Mouse (Mus musculus): ENCODE measurements around the gene Itgb2. TPM values are rescaled to one million over a fixed set of nuclear protein-coding genes. Genes with fewer than 3 reads are reported as not detected.

The Itgb2 gene
- polyA plus RNA-seq, 1 experiment = 21.8 TPM

DNA sequence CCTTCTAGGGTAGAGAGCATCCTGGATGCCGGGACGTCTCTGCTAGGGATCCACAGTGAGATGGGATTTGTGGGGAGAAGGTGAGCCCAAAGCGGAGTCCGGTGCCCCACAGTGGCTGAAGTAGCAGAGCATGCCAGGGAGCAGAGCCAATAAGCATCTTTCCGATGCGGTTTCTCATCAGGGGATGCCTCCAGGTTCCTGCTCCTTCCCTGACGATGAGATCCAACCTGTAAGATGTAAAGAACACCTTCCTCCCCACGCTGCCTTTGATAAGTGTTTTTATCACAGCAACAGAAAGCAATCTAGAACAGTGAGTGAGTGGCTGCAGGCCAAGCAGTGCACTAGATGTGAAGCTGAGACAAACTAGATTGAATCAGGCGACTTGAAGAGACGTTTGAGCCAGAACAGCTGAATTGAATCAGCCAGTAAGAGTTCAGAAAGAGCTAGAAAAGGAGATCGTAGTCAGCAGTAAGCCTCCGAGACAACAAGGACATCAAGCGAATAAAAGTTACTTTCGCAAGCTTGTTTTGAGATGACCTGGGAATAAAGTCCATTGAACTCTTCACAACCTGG, 13.6 kb upstream of the Itgb2 start:
- no peak for DNase-seq (ENCODE audit: low read depth)

DNA sequence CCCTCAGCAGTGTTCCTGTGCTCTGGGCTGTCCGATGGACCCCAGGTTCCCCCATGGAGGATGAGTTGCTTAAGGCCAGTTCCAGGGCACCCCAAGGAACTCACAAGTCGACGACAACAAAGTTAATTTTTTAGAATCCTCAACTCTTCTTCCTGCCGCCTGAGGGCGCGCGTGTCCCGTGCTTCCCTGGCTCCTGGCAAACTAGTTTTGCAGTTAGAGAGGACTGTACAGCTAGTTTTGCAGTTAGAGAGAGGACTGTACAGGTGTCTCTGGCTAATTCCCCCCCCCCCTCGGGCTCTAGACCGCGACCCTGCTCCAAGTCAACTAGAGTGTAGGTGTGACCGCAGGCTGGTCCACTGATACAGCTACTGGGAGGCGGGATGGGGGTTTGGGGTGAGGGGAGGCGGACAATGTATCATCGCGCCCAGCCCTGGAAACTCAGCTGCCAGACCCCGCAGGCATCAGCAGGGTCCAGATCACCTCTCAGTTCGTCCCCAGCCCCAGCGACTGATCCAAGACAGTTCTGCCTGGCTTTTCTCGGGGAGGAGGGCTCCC, 12.9 kb upstream of the Itgb2 start:
- DNase-seq (ENCODE audit: low read depth) = no peak

DNA sequence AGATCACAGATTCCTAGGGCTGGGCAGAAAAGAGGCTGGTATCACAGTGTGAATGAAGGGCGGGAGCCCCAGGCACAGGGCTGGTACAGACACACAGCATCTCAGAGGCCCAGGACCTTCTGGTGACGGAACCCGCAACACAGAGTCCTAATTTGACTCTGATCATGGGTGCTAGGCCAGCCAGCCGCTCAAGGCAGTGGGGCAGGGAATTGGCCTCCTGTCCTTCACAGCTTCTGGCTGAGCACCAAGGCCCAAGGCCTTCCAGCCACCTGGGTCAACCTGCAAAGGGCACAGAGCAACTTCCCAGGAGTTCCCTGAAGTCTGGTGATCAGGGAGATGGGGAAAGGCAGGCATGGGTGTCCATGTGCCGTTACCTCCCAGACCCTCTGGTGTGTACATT, 12.3 kb upstream of the Itgb2 start:
- DNase-seq (ENCODE audit: low read depth) = no peak

DNA sequence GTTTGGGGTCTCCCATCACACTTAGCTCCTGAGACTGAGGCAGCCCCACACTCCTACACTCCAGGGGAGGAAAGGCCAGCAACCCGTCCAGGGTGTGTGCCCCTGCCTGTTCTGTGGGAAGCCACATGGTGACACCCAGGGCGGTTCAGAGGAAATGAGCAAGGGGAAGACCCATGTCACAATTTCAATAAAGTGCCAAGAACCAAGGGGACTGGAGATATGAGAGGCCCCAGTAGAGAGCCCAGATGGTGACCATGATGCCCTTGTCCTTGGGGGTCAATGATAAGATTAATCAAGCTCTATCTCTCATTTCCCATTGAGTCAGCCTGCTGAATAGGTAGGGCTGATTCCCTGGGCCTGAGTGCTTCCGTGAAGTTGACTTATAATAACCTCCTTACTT, 10.9 kb upstream of the Itgb2 start:
- DNase-seq (ENCODE audit: low read depth) = no peak

DNA sequence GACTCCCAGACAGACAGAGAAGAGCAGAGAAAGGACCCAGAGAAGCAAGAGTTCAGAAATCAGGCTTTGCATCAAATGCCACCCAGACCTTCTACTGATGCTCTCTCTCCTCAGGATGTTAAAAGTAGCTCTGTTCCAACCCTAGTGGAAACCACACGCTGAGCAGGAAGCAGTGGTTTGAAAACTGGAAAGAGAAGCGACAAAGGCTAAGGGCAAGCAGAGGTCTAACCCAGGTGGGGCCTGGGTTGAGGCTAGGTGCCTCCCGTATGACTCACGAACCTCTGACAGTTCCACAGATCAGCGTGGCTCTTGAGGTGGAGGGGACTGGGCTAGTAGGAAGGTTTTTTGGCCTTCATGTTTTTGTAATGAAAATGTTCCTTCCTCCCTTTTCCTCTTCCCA, 9.6 kb upstream of the Itgb2 start:
- no peak for DNase-seq (ENCODE audit: low read depth)

DNA sequence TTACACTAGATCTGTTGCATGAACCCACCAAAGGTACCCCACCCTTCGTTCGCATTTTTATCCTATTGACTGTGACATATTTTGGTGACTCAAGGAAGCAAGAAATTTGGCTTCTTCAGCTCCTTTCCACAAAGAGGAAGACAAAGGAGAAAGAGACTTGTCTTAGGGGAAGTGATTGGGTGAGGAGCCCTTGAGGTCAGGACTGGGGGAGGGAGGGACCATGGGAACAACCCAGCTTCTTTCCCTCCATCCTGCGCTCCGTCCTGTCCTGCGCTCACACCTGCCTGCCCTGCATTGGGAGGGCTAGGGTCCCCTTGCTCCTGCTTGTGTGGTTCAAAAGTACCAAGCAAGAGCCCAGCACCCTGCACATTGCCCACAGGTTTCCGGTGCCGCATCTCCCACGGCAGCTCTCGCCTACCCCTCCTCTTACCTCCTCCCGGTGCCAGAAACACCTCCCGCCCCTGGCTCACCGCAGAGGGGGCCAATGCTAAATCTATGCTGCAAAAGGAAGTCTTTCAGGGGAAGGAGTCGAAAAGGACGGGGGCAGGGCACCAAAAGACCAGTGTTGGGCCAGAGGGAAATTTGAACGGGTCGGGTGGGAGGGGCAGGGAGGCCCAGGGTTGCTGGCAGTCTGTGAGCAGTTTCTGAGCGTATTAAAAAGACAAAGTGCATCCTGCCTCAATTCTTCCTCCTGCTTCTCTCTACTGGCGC, 7.9 kb upstream of the Itgb2 start:
- DNase-seq (ENCODE audit: low read depth) = no peak

DNA sequence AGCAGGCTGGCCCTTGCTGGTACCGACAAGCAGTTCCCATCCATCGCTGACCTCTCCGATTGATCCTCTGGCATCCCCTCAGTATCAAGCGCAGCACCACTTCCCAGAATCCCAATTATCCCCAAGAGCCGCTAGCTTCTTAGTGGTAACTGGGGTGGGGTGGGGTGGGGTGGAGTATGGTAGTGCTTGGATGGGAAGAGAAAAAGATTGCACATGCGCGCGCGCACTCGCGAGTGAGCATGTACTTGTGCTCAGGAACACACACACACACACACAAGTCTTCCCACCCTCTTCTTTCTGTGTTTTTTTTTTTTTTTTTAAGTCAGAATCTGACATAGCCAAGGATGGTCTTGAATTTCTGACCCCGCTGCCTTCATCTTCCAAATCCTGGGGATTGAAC, 7.3 kb upstream of the Itgb2 start:
- no peak for DNase-seq (ENCODE audit: low read depth)

DNA sequence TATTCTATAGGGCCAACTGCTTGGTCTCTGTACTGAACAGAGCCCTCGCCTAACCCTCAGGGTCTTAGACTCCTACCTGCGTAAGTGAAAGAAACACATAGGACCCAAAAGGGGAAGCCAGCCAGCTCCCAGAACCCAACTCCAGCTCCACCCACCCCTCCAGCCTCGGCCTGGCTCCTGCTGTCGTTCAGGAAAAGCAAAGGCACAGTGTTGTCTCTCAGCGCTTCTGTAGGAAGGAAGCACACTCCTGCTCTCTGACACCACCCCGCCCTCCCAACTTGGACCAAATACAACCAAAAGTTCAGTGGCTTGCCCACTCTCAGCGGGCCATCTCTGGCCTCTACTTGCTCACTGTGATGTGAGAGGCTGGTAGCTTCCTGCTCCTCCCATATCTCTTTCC, 6.7 kb upstream of the Itgb2 start:
- no peak for DNase-seq (ENCODE audit: low read depth)

DNA sequence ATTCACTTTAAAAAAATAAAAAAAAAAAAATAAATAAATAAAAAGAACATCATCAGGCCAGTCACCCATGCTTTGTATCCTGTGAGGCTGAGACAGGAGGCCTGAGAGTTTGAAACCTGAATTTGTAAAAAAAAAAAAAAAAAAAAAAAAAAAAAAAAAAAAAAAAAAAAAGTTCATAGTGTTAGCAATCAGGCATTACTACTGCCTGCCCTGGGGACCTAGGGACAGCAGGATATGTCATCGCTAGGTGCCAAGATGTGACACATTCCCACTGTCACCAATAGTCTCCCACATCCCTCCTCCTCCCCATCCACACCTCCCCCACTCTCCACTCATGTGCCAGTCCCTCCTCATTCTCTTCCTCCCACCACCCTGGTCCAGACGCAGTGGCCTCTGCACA, 3.6 kb upstream of the Itgb2 start:
- no peak for DNase-seq (ENCODE audit: low read depth)

DNA sequence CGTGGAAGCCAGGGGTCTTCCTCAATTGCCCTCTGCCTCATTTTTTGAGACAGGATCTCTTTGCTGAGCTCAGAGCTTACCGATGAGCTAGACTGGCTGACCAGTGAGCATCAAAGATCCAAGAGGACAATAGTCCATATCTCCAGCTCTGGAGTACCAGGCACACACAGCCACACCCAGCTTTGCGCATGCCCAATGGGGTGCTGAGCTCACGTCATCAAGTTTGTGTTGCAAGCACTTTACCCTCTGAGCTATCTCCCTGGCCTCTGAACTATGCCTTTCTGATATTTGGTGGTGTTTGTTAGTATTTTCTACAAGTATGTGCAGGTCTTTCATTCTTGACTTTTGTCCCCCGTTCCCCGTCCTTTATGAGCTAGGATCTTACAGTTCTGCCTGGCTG, 1.4 kb upstream of the Itgb2 start:
- DNase-seq (ENCODE audit: low read depth) = no peak

DNA sequence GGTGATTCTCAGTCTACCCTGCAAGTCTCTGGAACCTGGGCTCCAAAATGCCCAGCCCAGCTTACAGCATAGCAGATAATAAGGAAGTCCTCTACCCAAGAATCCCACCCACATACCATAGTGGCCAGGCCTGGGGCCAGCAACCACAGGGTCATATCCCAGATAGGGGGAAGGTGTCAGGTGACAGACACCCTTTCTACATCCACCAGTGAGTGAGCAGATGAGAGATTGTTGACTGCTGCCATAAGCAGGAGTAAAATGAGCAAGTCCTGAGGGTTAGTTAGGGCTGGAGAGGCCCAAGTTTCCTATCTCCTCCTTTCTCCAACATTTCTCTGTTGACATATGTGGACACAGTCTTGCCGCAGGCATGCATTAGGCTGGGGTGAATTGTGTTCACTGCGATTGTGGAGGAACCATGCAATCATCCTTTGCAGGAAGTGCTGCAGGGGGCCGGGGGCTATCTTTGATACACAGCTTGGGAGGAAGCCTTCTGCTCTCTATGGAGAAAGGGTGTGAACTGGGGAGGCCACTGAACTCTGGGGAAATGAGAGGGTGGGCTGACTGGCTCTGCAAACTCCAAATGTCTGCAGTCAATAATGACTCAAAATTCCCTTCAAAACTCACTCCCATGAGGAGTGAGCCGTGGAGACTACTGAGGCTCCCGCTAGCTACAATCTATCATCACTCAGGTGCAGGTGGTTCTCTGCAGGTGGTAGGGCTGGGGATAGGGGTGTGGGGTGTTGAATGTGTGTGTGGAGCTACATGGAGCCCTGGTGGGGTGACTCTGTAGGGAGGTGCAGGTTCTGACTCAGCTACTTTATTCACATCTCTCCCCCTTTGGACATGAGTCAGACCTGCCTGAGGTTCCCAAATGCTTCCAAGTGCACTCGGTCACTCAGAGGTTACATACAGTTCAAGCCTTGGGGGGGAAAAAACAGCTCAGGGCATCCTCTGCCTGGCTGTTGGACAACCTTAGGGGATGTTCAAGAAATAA, 1.3 kb downstream of the Itgb2 start:
- no peak for DNase-seq (ENCODE audit: low read depth)

DNA sequence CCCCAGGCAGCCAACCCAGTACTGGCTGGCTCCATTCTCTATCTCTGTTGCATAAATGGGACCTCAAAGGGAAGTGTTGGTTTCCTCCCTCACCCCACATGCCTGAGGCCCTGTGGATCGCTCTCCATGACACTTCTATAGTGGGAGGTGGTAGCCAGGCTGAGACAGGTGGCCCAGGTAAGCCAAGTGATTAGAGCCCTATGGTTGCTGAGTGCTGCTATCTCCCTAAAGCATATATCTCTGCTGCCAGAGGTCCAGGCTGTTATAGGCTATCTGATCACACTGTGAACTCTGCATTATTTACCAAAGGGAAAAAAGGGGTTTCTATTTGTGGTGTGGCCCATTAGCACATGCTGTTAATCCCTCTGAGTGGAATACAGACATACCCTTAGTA, 2.0 kb downstream of the Itgb2 start:
- no peak for DNase-seq (ENCODE audit: low read depth)

DNA sequence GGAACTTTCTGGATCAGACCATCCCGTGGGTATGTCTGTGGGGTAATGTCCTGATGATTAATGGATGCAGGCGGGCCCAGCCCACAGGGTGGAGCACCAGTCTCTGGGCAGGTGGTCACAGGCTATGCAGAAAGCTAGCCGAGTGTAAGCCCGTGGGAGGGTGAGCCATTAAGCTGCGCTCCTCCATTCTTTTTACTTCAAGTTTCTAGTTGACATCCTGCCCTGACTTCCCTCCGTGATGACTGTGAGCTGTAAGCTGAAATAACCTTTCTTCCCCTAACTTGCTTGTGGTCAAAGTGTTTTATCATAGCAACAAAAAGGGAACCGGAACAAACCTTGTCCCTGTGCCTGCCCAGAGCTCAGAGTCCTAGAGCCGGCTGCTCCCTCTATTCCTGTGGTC, 6.7 kb downstream of the Itgb2 start:
- no peak for DNase-seq (ENCODE audit: low read depth)

DNA sequence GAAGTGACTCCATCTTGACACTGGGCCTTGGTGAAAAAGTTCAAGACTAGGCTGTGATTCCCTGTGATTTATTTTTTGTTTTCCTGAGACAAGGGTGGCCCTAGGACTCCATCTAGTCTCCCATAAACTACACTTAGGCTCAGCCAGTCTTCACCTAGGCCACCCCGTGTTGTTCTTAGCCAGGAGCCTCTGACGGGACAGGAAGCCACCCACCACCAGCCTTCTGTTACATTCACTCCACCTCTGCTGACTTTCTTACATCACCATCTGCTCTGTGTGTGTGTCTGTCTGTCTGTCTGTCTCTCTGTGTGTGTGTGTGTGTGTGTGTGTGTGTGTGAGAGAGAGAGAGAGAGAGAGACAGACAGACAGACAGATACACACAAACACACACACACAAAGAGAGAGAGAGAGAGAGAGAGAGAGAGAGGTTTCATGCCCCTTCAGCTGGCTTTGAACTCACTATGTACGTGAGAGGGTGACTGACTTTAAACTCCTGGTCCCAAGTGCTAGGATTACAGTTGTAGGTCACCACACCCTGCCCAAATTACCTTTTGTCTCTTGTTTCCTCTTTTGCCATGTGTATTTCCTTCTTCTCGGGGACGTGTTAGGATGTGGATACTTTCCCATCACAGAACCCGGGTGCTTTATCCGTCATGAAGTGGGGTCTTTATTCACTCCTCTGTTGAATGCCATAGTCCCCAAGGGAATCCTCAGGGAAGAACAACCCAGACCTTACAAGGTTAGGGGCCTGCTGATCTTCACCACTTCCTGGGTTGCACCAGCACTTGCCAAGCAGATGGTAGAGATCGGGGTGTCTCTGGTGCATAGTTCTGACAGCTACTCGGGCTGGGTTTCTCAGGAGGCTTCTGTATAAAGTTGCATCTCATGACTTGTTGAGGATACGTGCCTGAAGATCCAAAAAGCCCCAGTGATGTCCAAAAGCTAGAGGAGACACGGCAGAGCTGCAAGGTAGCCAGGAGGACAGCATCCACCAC, 7.5 kb downstream of the Itgb2 start:
- DNase-seq (ENCODE audit: low read depth) = no peak

DNA sequence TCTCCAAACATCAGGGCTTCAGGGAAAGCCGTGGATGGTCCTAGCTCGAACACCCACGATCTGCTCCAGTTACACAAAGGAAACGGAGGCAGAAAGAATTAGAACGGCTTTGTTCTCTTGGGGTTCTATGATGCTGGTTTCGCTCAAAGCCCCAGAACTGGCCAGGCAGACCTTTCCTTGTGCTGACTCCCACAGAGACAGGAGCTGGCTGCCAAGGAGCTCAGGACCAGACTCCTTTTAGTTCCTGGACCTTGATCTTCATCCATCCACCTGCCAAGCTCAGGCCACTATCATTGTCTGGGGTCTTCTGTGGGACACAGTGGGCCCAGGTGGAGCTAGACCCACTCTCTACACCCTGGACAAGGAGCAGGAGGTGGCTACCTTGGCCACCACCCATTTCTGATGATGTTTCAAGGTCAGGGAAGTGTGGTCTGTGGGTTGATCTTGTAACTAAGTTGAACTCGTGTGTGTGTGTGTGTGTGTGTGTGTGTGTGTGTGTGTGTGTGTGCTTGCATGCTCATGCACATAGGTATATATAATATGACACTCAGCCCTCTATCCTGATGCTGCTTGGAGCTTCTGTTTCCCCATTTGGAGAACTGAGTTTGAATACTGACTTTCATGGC, 9.4 kb downstream of the Itgb2 start:
- DNase-seq (ENCODE audit: low read depth) = no peak

DNA sequence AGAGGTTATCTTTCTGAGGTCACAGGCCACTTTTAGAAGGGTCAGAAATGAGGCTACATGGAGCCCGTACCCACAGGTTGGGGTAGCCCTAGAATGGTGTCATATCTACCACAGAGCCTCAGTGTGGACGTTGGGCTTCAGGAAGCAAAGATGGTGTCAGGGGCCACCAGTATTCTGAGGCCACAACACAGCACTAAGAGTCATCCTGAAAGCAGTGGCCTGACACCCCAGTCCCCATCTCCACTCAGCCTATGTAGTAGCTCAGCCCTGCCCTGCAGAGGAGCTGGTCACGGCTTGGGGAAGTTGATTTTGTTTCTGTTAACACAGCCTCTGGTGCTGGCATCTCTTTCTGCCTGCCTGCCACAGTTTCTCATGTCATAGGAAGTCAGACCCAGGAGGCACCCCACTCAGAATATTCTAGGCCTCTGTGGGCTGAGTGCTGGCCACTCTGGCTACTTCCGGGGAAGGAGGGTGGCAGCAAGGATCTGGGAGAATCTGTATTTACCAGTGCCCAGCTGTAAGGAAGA, 10.6 kb downstream of the Itgb2 start:
- DNase-seq (ENCODE audit: low read depth) = no peak

DNA sequence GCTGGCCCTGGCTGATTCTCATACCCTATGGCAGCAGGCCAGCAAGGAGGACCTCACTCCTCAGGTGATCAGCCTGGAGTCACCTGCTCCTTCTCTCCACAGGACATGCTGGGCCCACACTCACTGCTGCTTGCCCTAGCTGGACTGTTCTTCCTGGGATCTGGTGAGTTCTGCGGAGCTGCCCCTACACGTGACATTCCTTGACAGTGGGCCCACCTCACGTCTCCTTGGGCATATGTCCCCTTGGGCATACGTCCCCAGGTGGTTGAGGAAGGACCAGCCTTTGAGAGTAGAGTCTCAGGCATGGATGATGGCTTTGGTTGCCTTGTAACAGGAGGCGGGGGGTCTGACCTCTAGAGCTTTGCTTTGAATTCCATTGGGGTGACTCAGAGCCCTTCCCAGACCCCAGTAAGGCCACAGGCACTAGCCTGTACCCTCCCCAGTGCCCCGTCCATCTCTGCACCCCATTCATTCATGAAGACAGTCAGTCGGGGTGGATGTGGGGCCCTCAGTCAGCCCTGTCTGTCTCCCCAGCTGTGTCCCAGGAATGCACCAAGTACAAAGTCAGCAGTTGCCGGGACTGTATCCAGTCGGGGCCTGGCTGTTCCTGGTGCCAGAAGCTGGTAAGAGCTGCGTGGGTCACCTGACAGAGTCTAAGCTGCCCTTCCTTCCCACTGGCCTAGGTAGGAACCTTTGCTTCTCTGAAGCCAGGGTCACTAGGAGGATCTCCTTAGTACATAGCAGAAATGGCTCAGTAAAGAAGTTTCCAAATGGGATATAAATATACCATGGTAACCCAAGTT, 12.0 kb downstream of the Itgb2 start:
- no peak for DNase-seq (ENCODE audit: low read depth)

DNA sequence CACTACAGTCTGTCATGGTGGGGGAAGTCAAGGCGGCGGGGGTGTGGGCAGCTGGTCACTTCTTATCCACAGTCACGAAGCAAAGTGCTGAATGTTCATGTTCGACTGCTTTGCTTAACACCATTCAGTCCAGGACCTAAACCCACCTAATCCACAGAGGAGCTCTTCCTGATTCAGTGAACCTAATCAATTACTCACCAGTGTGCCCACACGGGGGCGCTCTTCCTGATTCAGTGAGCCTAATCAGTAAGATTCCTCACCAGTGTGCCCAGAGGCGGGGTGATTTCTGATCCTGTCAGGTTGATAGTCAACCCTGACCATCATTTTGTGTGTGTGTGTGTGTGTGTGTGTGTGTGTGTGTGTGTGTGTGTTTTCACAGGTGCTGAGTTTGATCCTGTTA, 13.2 kb downstream of the Itgb2 start:
- no peak for DNase-seq (ENCODE audit: low read depth)

DNA sequence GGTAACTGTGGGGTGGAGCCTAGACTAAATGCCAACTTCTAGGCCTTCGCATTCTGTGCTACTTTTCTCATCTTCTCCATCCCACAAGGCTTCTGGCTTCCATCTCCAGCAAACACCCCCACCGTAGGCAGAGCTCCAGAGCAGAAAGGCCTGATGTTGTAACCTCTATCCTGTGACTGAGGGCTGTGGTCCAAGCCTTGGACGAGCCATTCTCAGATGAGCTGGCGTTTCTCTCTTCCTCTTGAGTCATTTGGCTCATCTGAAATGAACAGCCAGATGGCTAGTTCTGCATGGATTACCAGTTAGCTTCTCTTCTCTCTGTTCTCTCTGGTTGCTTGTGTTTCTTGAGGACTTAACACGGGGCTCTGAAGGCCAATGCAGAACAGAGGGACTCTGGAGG, 14.9 kb downstream of the Itgb2 start:
- peak; percentile 94 for DNase-seq (ENCODE audit: low read depth)

DNA sequence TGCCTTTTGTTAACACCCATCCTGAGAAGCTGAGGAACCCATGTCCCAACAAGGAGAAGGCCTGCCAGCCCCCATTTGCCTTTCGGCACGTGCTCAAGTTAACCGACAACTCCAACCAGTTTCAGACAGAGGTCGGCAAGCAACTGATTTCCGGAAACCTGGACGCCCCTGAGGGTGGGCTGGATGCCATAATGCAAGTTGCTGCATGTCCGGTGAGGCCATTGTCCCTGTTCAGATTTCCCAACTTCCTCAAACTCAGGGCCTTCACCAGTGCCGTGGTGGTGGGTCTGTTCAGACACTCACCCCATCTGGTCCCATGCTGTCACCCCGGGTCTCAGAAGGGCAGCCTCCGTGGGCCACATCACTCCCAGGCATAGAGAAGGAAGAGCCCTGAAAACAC, 18.5 kb downstream of the Itgb2 start:
- no peak for DNase-seq (ENCODE audit: low read depth)
